Mouse (Mus musculus) layer of hippocampus, postnatal 25 days (tissue): ENCODE results near the gene Thy1. TPM values are rescaled to one million over a fixed set of nuclear protein-coding genes. Genes with fewer than 3 reads are reported as not detected.

Experiments
- DNase-seq, 2 experiments: peaks; one replicate each; pipeline ENCODE4 v3.0.0; 2022; ENCODE audit warnings: mixed read lengths in 2 of 2, low spot score in 1 of 2; ENCODE audit errors: extremely low spot score in 1 of 2
- total RNA-seq, 2 experiments: library from RNA; stranded (reverse); gene quantifications; 2 replicates each; pipeline ENCODE4 v1.2.3; 2021

Thy1 gene
- total RNA-seq, 2 experiments from 2014 or later, result 833 to 928 TPM

GRCm38 (mm10) chr9:44079997-44080780 is 37.0 kb downstream of the Thy1 start:
- DNase-seq, result no peak

- DNase-seq, result no peak
Measured at GRCm38 (mm10) chr9:44080953-44081352, 37.8 kb downstream of the Thy1 start.

GRCm38 (mm10) chr9:44081581-44081980 is 38.4 kb downstream of the Thy1 start:
- no peak for DNase-seq

GRCm38 (mm10) chr9:44082266-44082665 is 39.1 kb downstream of the Thy1 start:
- DNase-seq, result no peak

GRCm38 (mm10) chr9:44083392-44084121 is 40.4 kb downstream of the Thy1 start:
- peak in 1 of 2 experiments; percentile 40 for DNase-seq

GRCm38 (mm10) chr9:44084236-44084635 is 41.1 kb downstream of the Thy1 start:
- no peak for DNase-seq

- peak; percentile 81 to 90 for DNase-seq
Measured at GRCm38 (mm10) chr9:44084659-44085229, 41.6 kb downstream of the Thy1 start.

- no peak for DNase-seq
Measured at GRCm38 (mm10) chr9:44085276-44085675, 42.1 kb downstream of the Thy1 start.

- DNase-seq, result peak in 1 of 2 experiments; percentile 63
Measured at GRCm38 (mm10) chr9:44085741-44086665, 42.8 kb downstream of the Thy1 start.

- no peak for DNase-seq
Measured at GRCm38 (mm10) chr9:44086960-44087359, 43.8 kb downstream of the Thy1 start.

GRCm38 (mm10) chr9:44087761-44088455 is 44.7 kb downstream of the Thy1 start:
- no peak for DNase-seq

- DNase-seq, result no peak
Measured at GRCm38 (mm10) chr9:44088877-44089608, 45.9 kb downstream of the Thy1 start.

GRCm38 (mm10) chr9:44093612-44094503 is 50.7 kb downstream of the Thy1 start:
- peak; percentile 68 to 84 for DNase-seq

GRCm38 (mm10) chr9:44094737-44095136 is 51.6 kb downstream of the Thy1 start:
- DNase-seq, result no peak

GRCm38 (mm10) chr9:44095781-44096180 is 52.6 kb downstream of the Thy1 start:
- no peak for DNase-seq

- DNase-seq, result peak in 1 of 2 experiments; percentile 43
Measured at GRCm38 (mm10) chr9:44096536-44096935, 53.4 kb downstream of the Thy1 start.
